8 mouse cellular contexts compared by ENCODE assay signal in the genomic region with DNA sequence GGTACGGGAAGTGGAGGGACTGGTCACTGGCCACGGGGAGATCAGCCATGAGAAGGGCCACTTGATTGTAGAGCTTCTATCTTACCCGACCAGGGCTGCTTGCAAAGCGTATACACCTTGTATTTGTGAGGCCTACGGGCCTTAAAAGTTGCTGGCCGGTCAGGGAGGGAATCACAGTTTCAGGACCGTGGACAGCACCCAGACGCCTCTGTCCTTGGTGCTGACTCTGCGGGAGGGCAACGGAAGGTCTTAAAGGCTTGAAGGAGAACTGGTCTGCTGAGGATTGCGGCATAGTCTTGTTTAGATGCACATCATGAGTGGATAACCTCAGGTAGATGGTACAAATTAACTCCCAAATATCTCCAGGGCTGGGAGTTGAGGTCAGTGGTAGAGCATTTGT. TPM values are rescaled to one million over a fixed set of nuclear protein-coding genes. Genes with fewer than 3 reads are reported as not detected.
A peak's percentile ranks its signal among the peaks of the same experiment; 100 is the strongest.
DNase-seq lines count a peak whose midpoint lies in the region; ATAC-seq lines count a peak whose summit lies in the region.

No protein-coding gene starts in this region.

- intact Hi-C loops in heart, postnatal 25 days (cut with DNase I), result no loop called here
- intact Hi-C loops in heart, postnatal 36 days (cut with DNase I), result loop anchor here (5.0 kb wide), 1 partner anchor 33 kb away; a partner anchor contains a TSS

- peak; percentile 52 to 91 for DNase-seq in heart, adult 18-20 months
- no peak for DNase-seq in heart, postnatal 25 days (ENCODE audit: low spot score)
- DNase-seq in 3134 (ENCODE audit: extremely low read depth, insufficient read length, low spot score), result peak; percentile 52
- DNase-seq in adrenal gland, postnatal 10 days, result peak; percentile 89
- DNase-seq in heart, postnatal 36 days, result peak; percentile 84 to 88
- DNase-seq in thymus, postnatal 36 days, result peak; percentile 47 to 70
- no peak for DNase-seq in frontal cortex, postnatal 10 days (ENCODE audit: low spot score in 2 of 2)

- ATAC-seq in megakaryocyte-erythroid progenitor cell, adult 5-6 weeks (replicated peaks; ENCODE audit: low FRiP score, low TSS enrichment, poor library complexity, severe bottlenecking), result peak; percentile 29; the same call in 1 of the 2 replicates

RNA-seq across cellular contexts. Expression of a gene that starts 5.2 kb away (rescaled TPM):
- 1 to 10 TPM; 7.6 to 7.8 TPM for total RNA-seq in heart, adult 18-20 months (2021)
- 1 to 10 TPM; 5.8 to 7.4 TPM for total RNA-seq in heart, postnatal 25 days (2021)
- total RNA-seq in adrenal gland, postnatal 10 days (2021), result 10 to 100 TPM; 11.9 to 15.1 TPM
- total RNA-seq in heart, postnatal 36 days (2021), result 1 to 10 TPM; 5.8 to 8.0 TPM
- 4.1 and 9.1 TPM in 2 replicates for total RNA-seq in megakaryocyte-erythroid progenitor cell, adult 5-6 weeks (2014; fragmentation: Nextera tagmentation)
- total RNA-seq in megakaryocyte-erythroid progenitor cell, adult 5-6 weeks (2017), result 1.2 and 4.8 TPM in 2 replicates

RNA-seq across cellular contexts. Expression of a gene that starts 13.0 kb away (rescaled TPM):
- 1 to 10 TPM in 1 of 2 experiments, under 1 TPM in 1; 0.84 to 2.1 TPM for total RNA-seq in heart, adult 18-20 months (2021)
- 1 to 10 TPM in 1 of 2 experiments, under 1 TPM in 1; 0.83 to 1.6 TPM for total RNA-seq in heart, postnatal 25 days (2021)
- total RNA-seq in adrenal gland, postnatal 10 days (2021), result 1 to 10 TPM; 7.0 to 9.1 TPM
- 1 to 10 TPM; 1.4 to 2.2 TPM for total RNA-seq in heart, postnatal 36 days (2021)
- total RNA-seq in megakaryocyte-erythroid progenitor cell, adult 5-6 weeks (2014; fragmentation: Nextera tagmentation), result 109 and 131 TPM in 2 replicates
- 35.2 and 48.6 TPM in 2 replicates for total RNA-seq in megakaryocyte-erythroid progenitor cell, adult 5-6 weeks (2017)

RNA-seq across cellular contexts. Expression of a gene that starts 13.5 kb away (rescaled TPM):
- total RNA-seq in heart, adult 18-20 months (2021), result 1 to 10 TPM; 2.4 to 3.0 TPM
- 1 to 10 TPM; 1.5 to 2.0 TPM for total RNA-seq in heart, postnatal 25 days (2021)
- 10 to 100 TPM; 21.9 to 22.3 TPM for total RNA-seq in adrenal gland, postnatal 10 days (2021)
- 1 to 10 TPM; 1.7 to 2.7 TPM for total RNA-seq in heart, postnatal 36 days (2021)
- not detected in 2 replicates for total RNA-seq in megakaryocyte-erythroid progenitor cell, adult 5-6 weeks (2014; fragmentation: Nextera tagmentation)
- total RNA-seq in megakaryocyte-erythroid progenitor cell, adult 5-6 weeks (2017), result not detected in 2 replicates

RNA-seq across cellular contexts. Expression of a gene that starts 23.0 kb away (rescaled TPM):
- 10 to 100 TPM; 72.7 to 81.2 TPM for total RNA-seq in heart, adult 18-20 months (2021)
- 10 to 100 TPM; 39.4 to 46.2 TPM for total RNA-seq in heart, postnatal 25 days (2021)
- 100 to 1,000 TPM; 182 to 187 TPM for total RNA-seq in adrenal gland, postnatal 10 days (2021)
- total RNA-seq in heart, postnatal 36 days (2021), result 10 to 100 TPM; 57.0 to 58.5 TPM
- total RNA-seq in megakaryocyte-erythroid progenitor cell, adult 5-6 weeks (2014; fragmentation: Nextera tagmentation), result 9.1 and 11.4 TPM in 2 replicates
- 4.1 and 8.5 TPM in 2 replicates for total RNA-seq in megakaryocyte-erythroid progenitor cell, adult 5-6 weeks (2017)

RNA-seq across cellular contexts. Expression of a gene that starts 23.1 kb away (rescaled TPM):
- total RNA-seq in heart, adult 18-20 months (2021), result 1 to 10 TPM; 3.7 to 6.0 TPM
- total RNA-seq in heart, postnatal 25 days (2021), result 1 to 10 TPM; 1.8 to 2.8 TPM
- 1 to 10 TPM; 5.6 to 8.8 TPM for total RNA-seq in adrenal gland, postnatal 10 days (2021)
- 1 to 10 TPM; 2.1 to 2.5 TPM for total RNA-seq in heart, postnatal 36 days (2021)
- total RNA-seq in megakaryocyte-erythroid progenitor cell, adult 5-6 weeks (2014; fragmentation: Nextera tagmentation), result not detected in 2 replicates
- total RNA-seq in megakaryocyte-erythroid progenitor cell, adult 5-6 weeks (2017), result 0.46 TPM in 1 of 2 replicates, not detected in the other

Comparison
In these comparisons a context has a peak if more than half of its experiments do, and no peak if none do; other contexts are left out.
1. DNase-seq: peak in heart, adult 18-20 months (2 of 2), 3134 (single experiment), adrenal gland, postnatal 10 days (single experiment), heart, postnatal 36 days (2 of 2) and thymus, postnatal 36 days (2 of 2); none in heart, postnatal 25 days (single experiment) and frontal cortex, postnatal 10 days (0 of 2).
2. RNA of a gene that starts 13.5 kb away (total RNA-seq): 21.9 to 22.3 TPM in adrenal gland, postnatal 10 days; 2.4 to 3.0 TPM in heart, adult 18-20 months, 1.7 to 2.7 TPM in heart, postnatal 36 days, 1.5 to 2.0 TPM in heart, postnatal 25 days and not detected in megakaryocyte-erythroid progenitor cell, adult 5-6 weeks; every median in the first group is over 4 times any median in the second.